Mouse (Mus musculus): ENCODE data around the gene Dpp7. TPM values are rescaled to one million over a fixed set of nuclear protein-coding genes. Genes with fewer than 3 reads are reported as not detected.

The Dpp7 gene
- 17.4 and 21.7 TPM in 2 replicates for total RNA-seq (2014; rRNA removed)
- 15.3 and 19.8 TPM in 2 replicates for polyA plus RNA-seq (2015; fragmentation: Nextera tagmentation; extraction: Ambion mirVana)

- no peak within 1 kb of the TSS for H3K27ac ChIP-seq (ENCODE audit: low read depth, low read length)
- WGBS = 5% methylated on average over 13 of the region's 13 CpGs
Measured at GRCm38 (mm10) chr2:25356208-25357079, at the start of gene Dpp7. Gene Dpp7, minus strand, starts transcription at chr2:25356359.

DNA sequence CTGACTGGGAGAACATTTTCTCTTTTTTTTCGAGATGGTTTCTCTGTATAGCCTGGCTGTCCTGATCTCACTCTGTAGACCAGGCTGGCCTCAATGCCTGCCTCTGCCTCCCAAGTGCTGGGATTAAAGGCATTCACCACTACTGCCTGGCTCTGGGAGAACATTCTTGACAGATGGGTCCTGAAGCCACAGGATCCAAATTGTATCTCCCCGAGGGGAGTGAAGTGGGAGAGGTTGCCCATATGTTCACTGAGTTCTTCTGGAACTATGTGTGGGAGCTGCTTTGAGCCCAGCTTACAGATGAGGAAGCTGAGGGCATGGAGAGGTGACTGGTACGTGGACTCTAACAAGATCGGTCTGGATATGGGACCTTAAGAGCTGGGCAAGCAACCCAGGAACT is 47.8 kb upstream of the Dpp7 start:
- no peak for TF ChIP-seq CTCF (IDR thresholded peaks at IDR 0.05; ENCODE audit: low read depth)
- ATAC-seq (no peak), DNase-seq (no peak)
- Histone ChIP-seq H3K36me3 (ENCODE audit: insufficient read depth) (peaks cover 19% of the 10 kb centered on the region), H3K4me2 (ENCODE audit: low read depth) (peak overlapping the region; percentile 66), H3K9me3 (ENCODE audit: low read length) (no peaks in the 10 kb centered on the region), H3K9ac (peak overlapping the region; percentile 100), H3K27ac (ENCODE audit: low read depth, low read length) (peak overlapping the region; percentile 97), H3K4me3 (ENCODE audit: low read depth, low read length) (peak overlapping the region; percentile 97), H3K4me1 (ENCODE audit: insufficient read depth) (peaks cover 12% of the 10 kb centered on the region; the same call in 1 of the 2 replicates), H3K27me3 (ENCODE audit: insufficient read depth, low read length) (no peaks in the 10 kb centered on the region)
- 66% methylated on average over 4 of the region's 4 CpGs for WGBS

More at GRCm38 (mm10) chr2:25356208-25357079, at the start of gene Dpp7:
- Histone ChIP-seq H3K4me2 (ENCODE audit: low read depth) (peak within 1 kb of the TSS; percentile 86), H3K9me3 (ENCODE audit: low read length) (no peaks in the 10 kb centered on the region), H3K4me1 (ENCODE audit: insufficient read depth) (peaks cover 11% of the 10 kb centered on the region; the same call in 1 of the 2 replicates), H3K36me3 (ENCODE audit: insufficient read depth) (peaks cover 22% of the 10 kb centered on the region), H3K27me3 (ENCODE audit: insufficient read depth, low read length) (no peaks in the 10 kb centered on the region), H3K4me3 (ENCODE audit: low read depth, low read length) (peak within 1 kb of the TSS; percentile 52), H3K9ac (peak within 1 kb of the TSS; percentile 64)
- no peak for TF ChIP-seq CTCF (IDR thresholded peaks at IDR 0.05; ENCODE audit: low read depth)
- peak; percentile 89 for DNase-seq
- peak; percentile 89 for ATAC-seq

GRCm38 (mm10) chr2:25402972-25403601 is 46.9 kb upstream of the Dpp7 start:
- Histone ChIP-seq H3K4me1 (ENCODE audit: insufficient read depth) (peaks cover 12% of the 10 kb centered on the region; the same call in 1 of the 2 replicates), H3K4me2 (ENCODE audit: low read depth) (peak overlapping the region; percentile 66), H3K27ac (ENCODE audit: low read depth, low read length) (peak overlapping the region; percentile 97), H3K9me3 (ENCODE audit: low read length) (no peaks in the 10 kb centered on the region), H3K27me3 (ENCODE audit: insufficient read depth, low read length) (no peaks in the 10 kb centered on the region), H3K36me3 (ENCODE audit: insufficient read depth) (peaks cover 11% of the 10 kb centered on the region), H3K9ac (peak overlapping the region; percentile 100), H3K4me3 (ENCODE audit: low read depth, low read length) (peak overlapping the region; percentile 97)
- ATAC-seq (peak; percentile 89), DNase-seq (peak; percentile 94)
- 4% methylated on average over 53 of the region's 54 CpGs for WGBS
- TF ChIP-seq CTCF (IDR thresholded peaks at IDR 0.05; ENCODE audit: low read depth) = no peak

DNA sequence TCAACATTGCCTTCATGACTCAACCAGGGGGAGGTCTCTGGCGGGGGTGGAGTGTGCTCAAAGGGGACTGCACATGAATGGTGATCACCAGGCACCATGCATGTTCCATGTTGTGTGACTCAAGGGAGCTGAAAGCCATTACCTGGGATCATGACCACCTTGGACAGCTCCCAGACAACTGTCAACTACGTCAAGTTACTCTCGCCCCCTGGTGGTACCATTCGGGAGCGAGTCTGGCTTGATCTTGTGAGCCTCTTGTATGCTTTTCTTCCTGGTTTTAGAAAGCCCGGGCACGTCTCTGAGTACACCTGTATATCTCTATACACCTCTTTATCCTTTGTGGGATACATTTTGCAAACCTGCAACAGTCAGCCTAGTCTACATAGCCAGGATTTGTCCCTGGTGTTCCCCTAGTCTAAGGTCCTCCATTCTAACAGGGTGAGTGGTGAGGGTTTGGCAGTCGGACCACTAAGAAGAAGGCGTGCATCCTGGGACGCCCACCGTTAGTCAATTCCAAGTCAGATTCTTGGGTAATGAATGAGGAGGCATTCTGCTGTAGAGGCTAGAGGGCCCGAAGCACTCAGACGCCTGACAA is 46.3 kb upstream of the Dpp7 start:
- Histone ChIP-seq H3K9me3 (ENCODE audit: low read length) (no peaks in the 10 kb centered on the region), H3K4me1 (ENCODE audit: insufficient read depth) (peaks cover 12% of the 10 kb centered on the region; the same call in 1 of the 2 replicates), H3K4me2 (ENCODE audit: low read depth) (peak overlapping the region; percentile 66), H3K9ac (peak overlapping the region; percentile 100), H3K27me3 (ENCODE audit: insufficient read depth, low read length) (no peaks in the 10 kb centered on the region), H3K27ac (ENCODE audit: low read depth, low read length) (peak overlapping the region; percentile 97), H3K36me3 (ENCODE audit: insufficient read depth) (peaks cover 5% of the 10 kb centered on the region; the same call in 1 of the 2 replicates), H3K4me3 (ENCODE audit: low read depth, low read length) (peak overlapping the region; percentile 97)
- peak; percentile 44 for ATAC-seq
- peak; percentile 92 for DNase-seq
- whole genome bisulfite sequencing = 1% methylated on average over 13 of the region's 13 CpGs
- TF ChIP-seq CTCF (IDR thresholded peaks at IDR 0.05; ENCODE audit: low read depth) = peak; percentile 86

DNA sequence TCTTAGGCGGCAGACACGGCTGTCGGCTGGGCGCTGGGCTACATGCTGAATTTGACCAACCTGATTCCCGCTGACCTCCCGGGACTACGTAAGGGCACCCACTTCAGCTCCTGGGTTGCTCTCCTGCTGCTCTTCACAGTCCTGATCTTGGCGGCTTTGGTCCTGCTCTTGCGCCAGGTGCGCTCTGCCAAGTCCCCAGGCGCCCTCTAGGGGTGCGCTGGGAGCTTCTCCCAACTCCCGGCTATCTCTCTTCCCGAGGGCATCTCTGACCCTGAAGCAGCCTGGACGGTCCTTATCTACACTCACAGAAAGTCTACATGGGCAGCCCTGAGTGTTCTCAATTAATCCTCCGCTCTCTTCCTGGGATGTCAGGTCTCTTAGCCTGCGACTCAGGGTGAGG is 44.6 kb upstream of the Dpp7 start:
- Histone ChIP-seq H3K9ac (peak overlapping the region; percentile 58), H3K4me3 (ENCODE audit: low read depth, low read length) (peak overlapping the region; percentile 37), H3K4me1 (ENCODE audit: insufficient read depth) (peaks cover 14% of the 10 kb centered on the region; the same call in 1 of the 2 replicates), H3K9me3 (ENCODE audit: low read length) (no peaks in the 10 kb centered on the region), H3K4me2 (ENCODE audit: low read depth) (peak overlapping the region; percentile 74), H3K27ac (ENCODE audit: low read depth, low read length) (no peak overlapping the region), H3K36me3 (ENCODE audit: insufficient read depth) (no peaks in the 10 kb centered on the region), H3K27me3 (ENCODE audit: insufficient read depth, low read length) (peaks cover 10% of the 10 kb centered on the region)
- peak; percentile 78 for DNase-seq
- 5% methylated on average over 17 of the region's 17 CpGs for WGBS
- no peak for ATAC-seq
- TF ChIP-seq CTCF (IDR thresholded peaks at IDR 0.05; ENCODE audit: low read depth) = peak; percentile 80

DNA sequence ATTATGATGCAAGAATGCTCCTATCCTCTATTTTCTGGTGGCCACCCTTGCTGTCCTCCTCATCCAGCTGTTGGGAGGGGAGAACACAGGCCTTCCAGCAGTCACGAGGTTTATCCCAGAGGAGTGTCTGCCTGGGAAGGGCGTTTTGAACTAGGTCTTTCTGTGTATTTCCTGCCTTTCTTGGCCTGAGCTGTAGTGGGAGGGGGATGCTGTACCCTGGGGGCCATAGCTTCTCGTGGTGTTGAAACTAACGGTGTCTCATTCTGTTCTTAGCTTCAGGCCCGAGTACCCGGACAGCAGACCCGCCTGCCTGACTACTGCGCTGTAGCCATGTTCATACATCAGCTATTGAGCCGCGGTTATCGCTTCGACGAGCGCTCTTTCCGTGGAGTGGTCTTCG is 44.1 kb upstream of the Dpp7 start:
- Histone ChIP-seq H3K27ac (ENCODE audit: low read depth, low read length) (no peak overlapping the region), H3K27me3 (ENCODE audit: insufficient read depth, low read length) (peaks cover 10% of the 10 kb centered on the region), H3K9ac (peak overlapping the region; percentile 58), H3K9me3 (ENCODE audit: low read length) (no peaks in the 10 kb centered on the region), H3K4me3 (ENCODE audit: low read depth, low read length) (peak overlapping the region; percentile 37), H3K4me1 (ENCODE audit: insufficient read depth) (peaks cover 15% of the 10 kb centered on the region; the same call in 1 of the 2 replicates), H3K4me2 (ENCODE audit: low read depth) (peak overlapping the region; percentile 74), H3K36me3 (ENCODE audit: insufficient read depth) (no peaks in the 10 kb centered on the region)
- DNase-seq = no peak
- no peak for TF ChIP-seq CTCF (IDR thresholded peaks at IDR 0.05; ENCODE audit: low read depth)
- WGBS = 22% methylated on average over 16 of the region's 16 CpGs
- no peak for ATAC-seq
